Mouse (Mus musculus) regulatory T cell (primary cell): ENCODE measurements at regions not wholly inside any gene's neighbourhood (a gene's known extent, or its start where the extent isn't known, plus 50 kb on each side); places are given as distances from the start of the nearest gene placed in this dataset.

Experiments
- in situ Hi-C: fragments of 300-600 bp; cut with MboI, MseI; formaldehyde crosslinking; loops from one replicate; pipeline ENCODE4 v1.15.1; 2025; ENCODE audit warnings: high pct_unique_total_duplicates

GRCm38 (mm10) chr8:92133484-92134406 lies 223.7 kb upstream of the Irx5 start:
- in situ Hi-C loops = no loop called here

- in situ Hi-C loops = no loop called here
Measured at GRCm38 (mm10) chr8:92132949-92133348, 224.5 kb upstream of the Irx5 start.

GRCm38 (mm10) chr8:92132526-92132925 lies 224.9 kb upstream of the Irx5 start:
- in situ Hi-C loops = no loop called here

GRCm38 (mm10) chr8:92130025-92130557 lies 227.3 kb upstream of the Irx5 start:
- in situ Hi-C loops = no loop called here

- in situ Hi-C loops = no loop called here
Measured at GRCm38 (mm10) chr8:92129241-92130015, 228.0 kb upstream of the Irx5 start.

GRCm38 (mm10) chr8:92125631-92126030 lies 231.8 kb upstream of the Irx5 start:
- in situ Hi-C loops = no loop called here

- in situ Hi-C loops = no loop called here
Measured at GRCm38 (mm10) chr8:92121296-92121695, 236.1 kb upstream of the Irx5 start.

GRCm38 (mm10) chr8:92115479-92116267 lies 241.8 kb upstream of the Irx5 start:
- in situ Hi-C loops = no loop called here

GRCm38 (mm10) chr8:92114311-92115275 lies 242.8 kb upstream of the Irx5 start:
- in situ Hi-C loops = no loop called here

- in situ Hi-C loops = no loop called here
Measured at GRCm38 (mm10) chr8:92113901-92114300, 243.5 kb upstream of the Irx5 start.

- in situ Hi-C loops = no loop called here
Measured at GRCm38 (mm10) chr8:92113386-92113785, 244.0 kb upstream of the Irx5 start.

- in situ Hi-C loops = no loop called here
Measured at GRCm38 (mm10) chr8:92104561-92104960, 252.9 kb upstream of the Irx5 start.

GRCm38 (mm10) chr8:92102521-92102920 lies 254.9 kb upstream of the Irx5 start:
- in situ Hi-C loops = no loop called here

- in situ Hi-C loops = no loop called here
Measured at GRCm38 (mm10) chr8:92095276-92095675, 262.1 kb upstream of the Irx5 start.

- in situ Hi-C loops = no loop called here
Measured at GRCm38 (mm10) chr8:92084124-92084523, 273.3 kb upstream of the Irx5 start.

- in situ Hi-C loops = no loop called here
Measured at GRCm38 (mm10) chr8:92081900-92082299, 275.5 kb upstream of the Irx5 start.

- in situ Hi-C loops = no loop called here
Measured at GRCm38 (mm10) chr8:92080852-92081251, 276.6 kb upstream of the Irx5 start.

GRCm38 (mm10) chr8:92077611-92078010 lies 275.7 kb upstream of the Irx3 start:
- in situ Hi-C loops = no loop called here

- in situ Hi-C loops = no loop called here
Measured at GRCm38 (mm10) chr8:92072254-92072615, 270.4 kb upstream of the Irx3 start.
